Mouse (Mus musculus): ENCODE measurements at regions not wholly inside any gene's neighbourhood (a gene's known extent, or its start where the extent isn't known, plus 50 kb on each side); places are given as distances from the start of the nearest gene placed in this dataset.

GRCm38 (mm10) chr4:106161592-106161991 lies 154.4 kb upstream of the Usp24 start:
- H3K9me3 ChIP-seq (ENCODE audit: control insufficient read depth, low read length), result no peaks in the 10 kb centered on the region
- WGBS (ENCODE audit: insufficient replicate concordance), result 35% methylated on average over 2 of the region's 2 CpGs
- DNase-seq (ENCODE audit: low read depth in 3 of 3, low spot score in 3 of 3) (no peak), ATAC-seq (ENCODE audit: insufficient read depth) (no peak)
- no peaks in the 10 kb centered on the region for H3K36me3 ChIP-seq (replicated peaks; ENCODE audit: control insufficient read depth, insufficient read depth, low read depth)
- TF ChIP-seq EP300 (IDR thresholded peaks at IDR 0.05; ENCODE audit: low read depth) (no peak), CTCF (IDR thresholded peaks at IDR 0.05; ENCODE audit: low read depth) (peak; percentile 61)
- H3K9ac ChIP-seq (replicated peaks), result no peak overlapping the region
- peaks cover 0 to 5% of the 10 kb centered on the region in 2 experiments; a peak in 1 of 4 replicates for H3K4me1 ChIP-seq (replicated peaks; ENCODE audit: control insufficient read depth in 2 of 2, insufficient read depth in 2 of 2, low read length in 1 of 2)
- no peak overlapping the region for H3K4me3 ChIP-seq (ENCODE audit: insufficient read depth in 1 of 2, low read depth in 2 of 2, low read length in 2 of 2)
- no peaks in the 10 kb centered on the region for H3K27me3 ChIP-seq (ENCODE audit: control insufficient read depth, insufficient read depth, low read length)
- H3K4me2 ChIP-seq (ENCODE audit: low read depth), result no peak overlapping the region
- H3K27ac ChIP-seq, result no peak overlapping the region

GRCm38 (mm10) chr4:106162551-106162950 lies 153.5 kb upstream of the Usp24 start:
- no peak overlapping the region for H3K9ac ChIP-seq (replicated peaks)
- peaks cover 0 to 2% of the 10 kb centered on the region in 2 experiments; a peak in 1 of 4 replicates for H3K4me1 ChIP-seq (replicated peaks; ENCODE audit: control insufficient read depth in 2 of 2, insufficient read depth in 2 of 2, low read length in 1 of 2)
- DNase-seq (ENCODE audit: low read depth in 3 of 3, low spot score in 3 of 3) (no peak), ATAC-seq (ENCODE audit: insufficient read depth) (no peak)
- no peaks in the 10 kb centered on the region for H3K9me3 ChIP-seq (ENCODE audit: control insufficient read depth, low read length)
- no peak overlapping the region for H3K4me2 ChIP-seq (ENCODE audit: low read depth)
- H3K27me3 ChIP-seq (ENCODE audit: control insufficient read depth, insufficient read depth, low read length), result no peaks in the 10 kb centered on the region
- no peak overlapping the region for H3K27ac ChIP-seq
- WGBS (ENCODE audit: insufficient replicate concordance), result 29% methylated on average over 1 of the region's 1 CpGs
- no peak overlapping the region for H3K4me3 ChIP-seq (ENCODE audit: insufficient read depth in 1 of 2, low read depth in 2 of 2, low read length in 2 of 2)
- TF ChIP-seq EP300 (IDR thresholded peaks at IDR 0.05; ENCODE audit: low read depth) (no peak), CTCF (IDR thresholded peaks at IDR 0.05; ENCODE audit: low read depth) (no peak)
- no peaks in the 10 kb centered on the region for H3K36me3 ChIP-seq (replicated peaks; ENCODE audit: control insufficient read depth, insufficient read depth, low read depth)

GRCm38 (mm10) chr4:106163220-106163619 lies 152.8 kb upstream of the Usp24 start:
- ATAC-seq (ENCODE audit: insufficient read depth) (no peak), DNase-seq (ENCODE audit: low read depth in 3 of 3, low spot score in 3 of 3) (no peak)
- H3K36me3 ChIP-seq (replicated peaks; ENCODE audit: control insufficient read depth, insufficient read depth, low read depth), result no peaks in the 10 kb centered on the region
- TF ChIP-seq EP300 (IDR thresholded peaks at IDR 0.05; ENCODE audit: low read depth) (no peak), CTCF (IDR thresholded peaks at IDR 0.05; ENCODE audit: low read depth) (no peak)
- no peak overlapping the region for H3K9ac ChIP-seq (replicated peaks)
- H3K4me1 ChIP-seq (replicated peaks; ENCODE audit: control insufficient read depth in 2 of 2, insufficient read depth in 2 of 2, low read length in 1 of 2), result no peaks in the 10 kb centered on the region
- no peak overlapping the region for H3K4me2 ChIP-seq (ENCODE audit: low read depth)
- H3K9me3 ChIP-seq (ENCODE audit: control insufficient read depth, low read length), result no peaks in the 10 kb centered on the region
- H3K27me3 ChIP-seq (ENCODE audit: control insufficient read depth, insufficient read depth, low read length), result no peaks in the 10 kb centered on the region
- H3K4me3 ChIP-seq (ENCODE audit: insufficient read depth in 1 of 2, low read depth in 2 of 2, low read length in 2 of 2), result no peak overlapping the region
- no peak overlapping the region for H3K27ac ChIP-seq

- no peak for DNase-seq (ENCODE audit: low read depth in 3 of 3, low spot score in 3 of 3)
- H3K27me3 ChIP-seq (ENCODE audit: control insufficient read depth, insufficient read depth, low read length), result no peaks in the 10 kb centered on the region
- H3K4me3 ChIP-seq (ENCODE audit: insufficient read depth in 1 of 2, low read depth in 2 of 2, low read length in 2 of 2), result no peak overlapping the region
- no peaks in the 10 kb centered on the region for H3K36me3 ChIP-seq (replicated peaks; ENCODE audit: control insufficient read depth, insufficient read depth, low read depth)
- no peak overlapping the region for H3K4me2 ChIP-seq (ENCODE audit: low read depth)
- 56% methylated on average over 4 of the region's 4 CpGs for WGBS (ENCODE audit: insufficient replicate concordance)
- H3K9ac ChIP-seq (replicated peaks), result no peak overlapping the region
- H3K27ac ChIP-seq, result no peak overlapping the region
- no peaks in the 10 kb centered on the region for H3K4me1 ChIP-seq (replicated peaks; ENCODE audit: control insufficient read depth in 2 of 2, insufficient read depth in 2 of 2, low read length in 1 of 2)
- no peak for TF ChIP-seq CTCF (IDR thresholded peaks at IDR 0.05; ENCODE audit: low read depth)
- TF ChIP-seq EP300 (IDR thresholded peaks at IDR 0.05; ENCODE audit: low read depth), result no peak
- no peaks in the 10 kb centered on the region for H3K9me3 ChIP-seq (ENCODE audit: control insufficient read depth, low read length)
- ATAC-seq (ENCODE audit: insufficient read depth), result no peak
Measured at GRCm38 (mm10) chr4:106167716-106168115, 148.3 kb upstream of the Usp24 start.

- Histone ChIP-seq H3K9ac (replicated peaks) (no peak overlapping the region), H3K4me2 (ENCODE audit: low read depth) (no peak overlapping the region), H3K4me3 (ENCODE audit: insufficient read depth in 1 of 2, low read depth in 2 of 2, low read length in 2 of 2) (no peak overlapping the region), H3K36me3 (replicated peaks; ENCODE audit: control insufficient read depth, insufficient read depth, low read depth) (no peaks in the 10 kb centered on the region), H3K4me1 (replicated peaks; ENCODE audit: control insufficient read depth in 2 of 2, insufficient read depth in 2 of 2, low read length in 1 of 2) (no peaks in the 10 kb centered on the region), H3K9me3 (ENCODE audit: control insufficient read depth, low read length) (no peaks in the 10 kb centered on the region), H3K27ac (no peak overlapping the region), H3K27me3 (ENCODE audit: control insufficient read depth, insufficient read depth, low read length) (no peaks in the 10 kb centered on the region)
- ATAC-seq (ENCODE audit: insufficient read depth), result no peak
- WGBS (ENCODE audit: insufficient replicate concordance), result 48% methylated on average over 6 of the region's 6 CpGs
- no peak for TF ChIP-seq CTCF (IDR thresholded peaks at IDR 0.05; ENCODE audit: low read depth)
- TF ChIP-seq EP300 (IDR thresholded peaks at IDR 0.05; ENCODE audit: low read depth), result no peak
- DNase-seq (ENCODE audit: low read depth in 3 of 3, low spot score in 3 of 3), result no peak
Measured at GRCm38 (mm10) chr4:106168741-106169140, 147.3 kb upstream of the Usp24 start.

All from liver, embryonic 14.5 days (tissue).